Mouse (Mus musculus) olfactory bulb, adult 2 months (tissue): Measurements from ENCODE around the gene Thbd.

ENCODE experiments used
- CTCF ChIP-seq: fragments of 200-500 bp; IDR thresholded peaks from 2 replicates; pipeline ENCODE4 v1.5.1; 2012; ENCODE audit warnings: low read depth, mild to moderate bottlenecking, low read length, moderate library complexity; ENCODE audit not compliant: insufficient read depth
- POLR2A ChIP-seq: fragments of 200-500 bp; IDR thresholded peaks from 2 replicates; pipeline ENCODE4 v1.6.1; 2012; ENCODE audit warnings: mild to moderate bottlenecking, low read depth, low read length, moderate library complexity; ENCODE audit not compliant: insufficient read depth

DNA sequence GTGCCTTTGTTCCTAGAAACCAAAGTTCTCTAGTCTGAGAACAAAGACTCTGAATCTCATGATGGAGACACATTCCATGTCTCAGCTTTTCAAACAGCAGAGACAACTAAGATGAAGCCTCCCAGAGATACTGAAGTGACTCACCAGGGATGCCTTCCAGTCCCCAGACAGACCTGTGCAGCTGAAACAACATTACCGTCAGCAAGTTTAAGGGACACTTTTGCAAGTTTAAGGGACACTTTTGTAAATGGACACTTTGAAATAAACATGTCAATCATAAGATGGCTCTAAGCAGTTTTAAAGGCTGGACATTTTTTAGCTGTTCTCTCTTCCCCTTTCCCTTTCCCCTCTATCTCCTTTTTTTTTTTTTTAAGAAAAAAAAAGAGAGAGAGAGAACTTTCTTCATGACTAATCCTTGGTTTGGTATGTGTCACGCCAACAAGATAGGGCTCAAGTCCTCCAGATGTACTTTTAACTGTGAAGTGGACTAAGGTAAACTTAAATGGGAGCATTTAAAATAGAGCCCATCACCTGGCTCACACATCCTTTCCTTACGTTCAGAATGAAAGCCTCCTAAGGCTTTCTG lies 31.8 kb upstream of the Thbd start:
- TF ChIP-seq CTCF: no peak
- no peak for TF ChIP-seq POLR2A
